Comparison of ENCODE assay signal across 22 mouse cellular contexts in genomic region chr16:10691705-10692104, GRCm38 (mm10).
"Had no signal": no experiment of that assay in that cellular context is flagged by ENCODE, and none has a peak within 500 bp of the region (broad histone marks: within the 10 kb centered on the region; RNA-seq: fewer than 3 reads in every experiment).

No protein-coding gene starts in this region.

- H3K27ac ChIP-seq: hindbrain, embryonic 13.5 days; hindbrain, embryonic 15.5 days; hindbrain, postnatal 0 days; layer of hippocampus, adult 2 months; limb, embryonic 13.5 days; limb, embryonic 15.5 days; liver, embryonic 12.5 days had no signal

- DNase-seq: gastrocnemius, postnatal 14 days; gastrocnemius, postnatal 36 days; heart, adult 11 months; heart, postnatal 14 days; heart, postnatal 36 days; kidney, adult 18-20 months; kidney, adult 8-10 months; kidney, postnatal 10 days; kidney, postnatal 25 days; kidney, postnatal 4 days; layer of hippocampus, postnatal 36 days; left cerebral cortex, postnatal 4 days had no signal

- H3K36me3 ChIP-seq: heart, embryonic 13.5 days; heart, embryonic 15.5 days; hindbrain, embryonic 15.5 days; liver, embryonic 12.5 days had no signal

- ATAC-seq: hindbrain, postnatal 0 days; intestine, postnatal 0 days; liver, embryonic 12.5 days had no signal

- H3K4me3 ChIP-seq: heart, embryonic 13.5 days; heart, embryonic 15.5 days; hindbrain, embryonic 13.5 days; hindbrain, embryonic 15.5 days; layer of hippocampus, adult 2 months; limb, embryonic 13.5 days; limb, embryonic 15.5 days; liver, embryonic 12.5 days had no signal

- H3K27me3 ChIP-seq: heart, embryonic 15.5 days; hindbrain, embryonic 13.5 days; hindbrain, embryonic 15.5 days; limb, embryonic 13.5 days; limb, embryonic 15.5 days had no signal
